Mouse (Mus musculus): ENCODE measurements around the gene Wdr66. TPM values are rescaled to one million over a fixed set of nuclear protein-coding genes. Genes with fewer than 3 reads are reported as not detected.

Wdr66 gene
- total and polyA plus RNA-seq, 2 experiments from 2014 or later: 1.4 to 2.8 TPM

DNA sequence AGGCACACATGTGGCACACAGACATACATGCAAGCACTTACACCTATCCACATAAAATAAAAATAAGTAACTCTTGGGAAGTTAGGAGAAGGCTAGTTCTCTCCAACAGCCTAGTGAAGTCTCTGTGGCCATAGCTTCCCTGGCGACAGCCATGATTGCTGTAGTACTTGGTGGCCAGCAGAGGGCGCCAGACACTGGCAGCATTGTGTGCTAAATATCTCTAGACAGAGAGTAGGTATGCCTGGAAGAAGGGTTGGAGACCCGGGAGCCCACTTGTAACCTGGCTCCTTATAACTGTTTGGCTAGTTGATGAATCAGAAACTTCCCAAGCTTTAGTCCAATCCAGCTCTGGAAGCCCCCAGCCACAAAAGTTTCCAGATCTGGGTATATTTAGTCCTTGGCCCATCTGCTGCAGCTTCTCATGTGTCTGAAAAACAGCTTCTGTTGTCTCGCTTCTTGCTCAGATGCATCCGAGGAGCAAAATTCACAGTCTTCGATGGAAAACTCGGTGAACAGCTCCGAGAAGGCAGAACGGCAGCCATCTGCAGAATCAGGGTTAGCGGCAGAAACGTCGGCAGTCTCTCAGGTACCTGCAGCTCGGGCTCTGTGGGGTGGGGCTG is 117.1 kb downstream of the Wdr66 start:
- no peak overlapping the region for H3K4me3 ChIP-seq (ENCODE audit: low read length)
- ATAC-seq (no peak), DNase-seq (ENCODE audit: low spot score) (peak; percentile 80)
- no peaks in the 10 kb centered on the region for H3K27me3 ChIP-seq (ENCODE audit: insufficient read depth, low read length)
- no peak overlapping the region for H3K4me2 ChIP-seq (ENCODE audit: low read depth, low read length)
- 77% methylated on average over 13 of the region's 13 CpGs for WGBS
- H3K36me3 ChIP-seq (ENCODE audit: insufficient read depth, low read length): peaks cover 44% of the 10 kb centered on the region
- H3K4me1 ChIP-seq (ENCODE audit: insufficient read depth, low read length): no peaks in the 10 kb centered on the region
- no peaks in the 10 kb centered on the region for H3K9me3 ChIP-seq (ENCODE audit: low read length)
- no peak overlapping the region for H3K27ac ChIP-seq
- H3K9ac ChIP-seq (replicated peaks; ENCODE audit: low read length): no peak overlapping the region
- TF ChIP-seq CTCF (IDR thresholded peaks at IDR 0.05; ENCODE audit: low read depth): peak; percentile 96

DNA sequence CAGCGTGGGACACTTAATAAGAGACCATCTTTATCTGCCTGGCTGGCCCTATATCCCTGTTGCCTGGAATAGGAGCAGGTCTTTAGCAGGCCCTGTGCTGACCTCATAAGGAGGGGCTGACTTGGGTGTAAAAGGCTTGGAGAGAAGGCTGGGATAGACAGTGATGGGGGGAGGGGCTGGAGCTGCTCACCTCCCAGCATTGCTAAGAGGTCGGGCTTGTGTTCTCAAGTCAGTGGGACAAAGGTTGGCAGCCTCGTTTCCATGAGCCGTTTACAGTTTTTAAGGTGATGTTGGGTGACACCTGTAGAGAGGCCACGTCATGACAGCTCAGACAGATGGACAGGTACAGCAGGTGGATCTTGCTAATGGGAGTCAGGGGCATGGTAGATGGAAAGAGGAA is 118.1 kb downstream of the Wdr66 start:
- ATAC-seq (no peak), DNase-seq (ENCODE audit: low spot score) (no peak)
- no peaks in the 10 kb centered on the region for H3K4me1 ChIP-seq (ENCODE audit: insufficient read depth, low read length)
- H3K27me3 ChIP-seq (ENCODE audit: insufficient read depth, low read length): no peaks in the 10 kb centered on the region
- 89% methylated on average over 5 of the region's 5 CpGs for WGBS
- peaks cover 44% of the 10 kb centered on the region for H3K36me3 ChIP-seq (ENCODE audit: insufficient read depth, low read length)
- no peak overlapping the region for H3K9ac ChIP-seq (replicated peaks; ENCODE audit: low read length)
- no peaks in the 10 kb centered on the region for H3K9me3 ChIP-seq (ENCODE audit: low read length)
- H3K4me2 ChIP-seq (ENCODE audit: low read depth, low read length): no peak overlapping the region
- no peak overlapping the region for H3K4me3 ChIP-seq (ENCODE audit: low read length)
- no peak overlapping the region for H3K27ac ChIP-seq
- TF ChIP-seq CTCF (IDR thresholded peaks at IDR 0.05; ENCODE audit: low read depth): no peak

DNA sequence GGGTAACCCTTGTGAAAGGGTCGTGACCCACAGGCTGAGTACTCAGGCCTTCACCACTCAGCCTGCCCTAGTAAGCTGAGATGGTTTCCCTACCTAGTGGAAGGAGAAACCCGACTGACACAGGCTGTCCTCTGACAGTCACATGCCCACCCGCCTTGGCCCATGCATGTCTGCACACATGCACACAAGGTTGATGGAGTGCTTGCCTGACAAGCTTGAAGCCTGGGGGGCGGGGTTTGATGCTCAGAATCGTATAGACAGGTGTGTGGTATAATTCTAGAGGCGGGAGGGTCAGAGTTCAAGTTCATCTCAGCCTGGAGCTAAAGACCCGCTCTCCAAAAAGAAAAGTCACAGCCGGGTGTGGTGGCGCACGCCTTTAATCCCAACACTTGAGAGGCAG is 123.4 kb downstream of the Wdr66 start:
- no peaks in the 10 kb centered on the region for H3K9me3 ChIP-seq (ENCODE audit: low read length)
- no peak overlapping the region for H3K4me3 ChIP-seq (ENCODE audit: low read length)
- ATAC-seq (no peak), DNase-seq (ENCODE audit: low spot score) (no peak)
- H3K4me2 ChIP-seq (ENCODE audit: low read depth, low read length): no peak overlapping the region
- no peak for TF ChIP-seq CTCF (IDR thresholded peaks at IDR 0.05; ENCODE audit: low read depth)
- 94% methylated on average over 10 of the region's 10 CpGs for WGBS
- H3K27me3 ChIP-seq (ENCODE audit: insufficient read depth, low read length): no peaks in the 10 kb centered on the region
- H3K4me1 ChIP-seq (ENCODE audit: insufficient read depth, low read length): no peaks in the 10 kb centered on the region
- H3K9ac ChIP-seq (replicated peaks; ENCODE audit: low read length): no peak overlapping the region
- no peak overlapping the region for H3K27ac ChIP-seq
- peaks cover 30% of the 10 kb centered on the region for H3K36me3 ChIP-seq (ENCODE audit: insufficient read depth, low read length)

DNA sequence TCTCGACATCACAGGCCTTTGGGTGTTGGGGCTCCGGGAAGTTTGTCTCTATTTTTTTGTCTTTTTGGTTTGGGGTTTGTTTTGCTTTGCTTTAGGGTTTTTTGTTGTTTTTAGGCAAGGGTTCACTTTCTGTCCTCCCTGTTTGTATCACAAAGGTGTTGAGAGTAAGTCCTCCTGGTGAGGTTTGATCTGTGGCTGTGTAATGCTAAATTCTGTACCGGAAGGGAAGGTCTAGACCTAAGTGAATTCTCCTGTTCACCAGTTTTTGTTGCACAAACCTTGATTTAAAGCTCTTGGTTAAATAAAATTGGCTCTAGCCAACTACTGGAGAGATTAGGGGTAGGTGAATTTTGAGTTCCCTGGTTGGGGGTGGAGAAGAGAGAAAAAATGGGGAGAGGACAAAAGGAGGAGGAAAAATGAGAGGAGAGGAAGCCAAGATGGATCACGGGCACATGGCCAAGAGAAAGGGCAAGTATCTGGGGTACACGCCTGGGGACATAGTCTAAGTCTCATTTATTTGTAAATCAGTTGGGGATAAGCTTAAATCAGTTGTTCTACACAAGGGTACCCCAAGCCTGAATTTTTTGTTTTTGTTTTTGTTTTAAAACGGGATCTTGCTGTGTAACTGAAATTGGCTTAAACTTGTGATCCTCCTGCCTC is 124.0 kb downstream of the Wdr66 start:
- TF ChIP-seq CTCF (IDR thresholded peaks at IDR 0.05; ENCODE audit: low read depth): no peak
- Histone ChIP-seq H3K36me3 (ENCODE audit: insufficient read depth, low read length) (peaks cover 23% of the 10 kb centered on the region), H3K4me3 (ENCODE audit: low read length) (no peak overlapping the region), H3K27me3 (ENCODE audit: insufficient read depth, low read length) (no peaks in the 10 kb centered on the region), H3K9me3 (ENCODE audit: low read length) (no peaks in the 10 kb centered on the region), H3K9ac (replicated peaks; ENCODE audit: low read length) (no peak overlapping the region), H3K4me2 (ENCODE audit: low read depth, low read length) (no peak overlapping the region), H3K27ac (no peak overlapping the region; the same call in 1 of the 2 replicates), H3K4me1 (ENCODE audit: insufficient read depth, low read length) (no peaks in the 10 kb centered on the region)
- WGBS: 86% methylated on average over 6 of the region's 6 CpGs
- ATAC-seq (no peak), DNase-seq (ENCODE audit: low spot score) (no peak)

DNA sequence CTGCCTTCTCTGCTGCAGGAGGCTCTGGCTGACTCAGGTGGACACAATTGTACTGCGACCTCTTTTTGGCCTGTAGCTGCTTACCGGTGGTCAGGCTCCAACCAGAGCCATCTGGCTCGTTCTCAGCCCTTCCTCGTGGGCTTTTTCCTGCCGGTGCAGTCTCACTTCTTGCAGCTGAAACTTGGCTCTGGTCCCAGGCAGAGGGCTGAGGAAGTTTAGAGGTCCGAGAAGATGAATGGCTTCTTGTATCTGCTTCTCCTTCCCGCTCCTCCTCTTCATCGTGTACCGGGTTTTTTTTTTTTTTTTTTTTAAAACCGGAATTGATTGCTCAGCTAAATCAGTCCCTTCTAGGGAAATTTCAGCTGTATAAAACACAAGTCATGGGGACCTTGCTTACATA is 124.7 kb downstream of the Wdr66 start:
- Histone ChIP-seq H3K9me3 (ENCODE audit: low read length) (no peaks in the 10 kb centered on the region), H3K4me1 (ENCODE audit: insufficient read depth, low read length) (no peaks in the 10 kb centered on the region), H3K4me3 (ENCODE audit: low read length) (no peak overlapping the region), H3K36me3 (ENCODE audit: insufficient read depth, low read length) (peaks cover 17% of the 10 kb centered on the region), H3K9ac (replicated peaks; ENCODE audit: low read length) (no peak overlapping the region), H3K27ac (no peak overlapping the region), H3K27me3 (ENCODE audit: insufficient read depth, low read length) (no peaks in the 10 kb centered on the region), H3K4me2 (ENCODE audit: low read depth, low read length) (peak overlapping the region; percentile 24; the same call in 1 of the 2 replicates)
- peak; percentile 51 for ATAC-seq
- TF ChIP-seq CTCF (IDR thresholded peaks at IDR 0.05; ENCODE audit: low read depth): no peak
- DNase-seq (ENCODE audit: low spot score): peak; percentile 75
- 14% methylated on average over 10 of the region's 10 CpGs for WGBS

Other genes starting within 250 kb of the Wdr66 start
- gene Orai1, start 237.0 kb upstream of the Wdr66 start, total RNA-seq (2014; rRNA removed): 20.9 and 27.2 TPM in 2 replicates
- 16.8 and 18.3 TPM in 2 replicates for gene Orai1, start 237.0 kb upstream of the Wdr66 start, polyA plus RNA-seq (2015; fragmentation: Nextera tagmentation; extraction: Ambion mirVana)
- not detected in 2 replicates for gene Morn3, start 205.1 kb upstream of the Wdr66 start, total RNA-seq (2014; rRNA removed)
- 0.64 and 0.87 TPM in 2 replicates for gene Morn3, start 205.1 kb upstream of the Wdr66 start, polyA plus RNA-seq (2015; fragmentation: Nextera tagmentation; extraction: Ambion mirVana)
- 15.3 and 29.3 TPM in 2 replicates for gene Tmem120b, start 183.7 kb upstream of the Wdr66 start, total RNA-seq (2014; rRNA removed)
- 17.7 and 19.6 TPM in 2 replicates for gene Tmem120b, start 183.7 kb upstream of the Wdr66 start, polyA plus RNA-seq (2015; fragmentation: Nextera tagmentation; extraction: Ambion mirVana)
- gene Rhof, start 119.4 kb upstream of the Wdr66 start, total RNA-seq (2014; rRNA removed): 43.5 and 44.4 TPM in 2 replicates
- gene Rhof, start 119.4 kb upstream of the Wdr66 start, polyA plus RNA-seq (2015; fragmentation: Nextera tagmentation; extraction: Ambion mirVana): 36.6 and 36.8 TPM in 2 replicates
- 4.8 TPM in 2 replicates for gene Setd1b, start 109.9 kb upstream of the Wdr66 start, total RNA-seq (2014; rRNA removed)
- gene Setd1b, start 109.9 kb upstream of the Wdr66 start, polyA plus RNA-seq (2015; fragmentation: Nextera tagmentation; extraction: Ambion mirVana): 7.1 and 7.2 TPM in 2 replicates
- 28.5 and 30.8 TPM in 2 replicates for gene Psmd9, start 82.7 kb upstream of the Wdr66 start, total RNA-seq (2014; rRNA removed)
- gene Psmd9, start 82.7 kb upstream of the Wdr66 start, polyA plus RNA-seq (2015; fragmentation: Nextera tagmentation; extraction: Ambion mirVana): 86.1 and 87.2 TPM in 2 replicates
- not detected in 2 replicates for gene Hpd, start 69.4 kb upstream of the Wdr66 start, total RNA-seq (2014; rRNA removed)
- gene Hpd, start 69.4 kb upstream of the Wdr66 start, polyA plus RNA-seq (2015; fragmentation: Nextera tagmentation; extraction: Ambion mirVana): not detected in 2 replicates
- gene Bcl7a, start 91.7 kb downstream of the Wdr66 start, total RNA-seq (2014; rRNA removed): 42.4 and 42.6 TPM in 2 replicates
- gene Bcl7a, start 91.7 kb downstream of the Wdr66 start, polyA plus RNA-seq (2015; fragmentation: Nextera tagmentation; extraction: Ambion mirVana): 25.1 and 25.6 TPM in 2 replicates
- gene Mlxip, start 142.7 kb downstream of the Wdr66 start, total RNA-seq (2014; rRNA removed): 16.8 and 17.9 TPM in 2 replicates
- gene Mlxip, start 142.7 kb downstream of the Wdr66 start, polyA plus RNA-seq (2015; fragmentation: Nextera tagmentation; extraction: Ambion mirVana): 8.7 and 12.5 TPM in 2 replicates
- gene Lrrc43, start 237.2 kb downstream of the Wdr66 start, total RNA-seq (2014; rRNA removed): 0.10 TPM in 1 of 2 replicates, not detected in the other
- 0.88 and 0.98 TPM in 2 replicates for gene Lrrc43, start 237.2 kb downstream of the Wdr66 start, polyA plus RNA-seq (2015; fragmentation: Nextera tagmentation; extraction: Ambion mirVana)
- not detected in 2 replicates for gene Il31, start 237.4 kb downstream of the Wdr66 start, total RNA-seq (2014; rRNA removed)
- gene Il31, start 237.4 kb downstream of the Wdr66 start, polyA plus RNA-seq (2015; fragmentation: Nextera tagmentation; extraction: Ambion mirVana): not detected in 2 replicates